Mouse (Mus musculus) adrenal gland, adult (tissue): ENCODE results near the gene Olfr389.

Source experiments
- DNase-seq, 2 experiments: peaks; one replicate each; pipeline ENCODE4 v3.0.0; 2022 to 2023; ENCODE audit warnings: low spot score in 1 of 2; ENCODE audit not compliant: inconsistent age in 2 of 2

The Olfr389 gene

DNA sequence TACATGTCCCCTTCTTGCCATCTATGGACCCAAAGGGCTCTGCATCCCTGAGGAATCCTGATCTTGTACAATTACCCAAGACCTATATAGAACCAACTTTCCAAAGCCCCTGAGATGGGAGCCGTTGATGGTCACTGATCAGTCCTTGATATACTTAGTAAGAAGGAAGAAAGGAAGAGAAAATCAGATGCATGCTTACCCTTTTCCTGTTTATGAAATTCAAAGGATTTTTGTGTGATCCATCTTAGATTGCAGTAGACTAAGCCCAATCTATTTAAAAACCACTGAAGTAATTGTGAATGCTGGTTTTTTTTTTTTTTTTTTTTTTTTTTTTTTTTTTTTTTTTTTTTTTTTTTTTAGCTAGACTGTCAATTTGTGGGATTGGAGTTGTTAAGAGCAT is at the start of gene Olfr389:
Gene Olfr389, minus strand, starts transcription at position 101 of the 400 bp plus-strand sequence.
- no peak for DNase-seq

DNA sequence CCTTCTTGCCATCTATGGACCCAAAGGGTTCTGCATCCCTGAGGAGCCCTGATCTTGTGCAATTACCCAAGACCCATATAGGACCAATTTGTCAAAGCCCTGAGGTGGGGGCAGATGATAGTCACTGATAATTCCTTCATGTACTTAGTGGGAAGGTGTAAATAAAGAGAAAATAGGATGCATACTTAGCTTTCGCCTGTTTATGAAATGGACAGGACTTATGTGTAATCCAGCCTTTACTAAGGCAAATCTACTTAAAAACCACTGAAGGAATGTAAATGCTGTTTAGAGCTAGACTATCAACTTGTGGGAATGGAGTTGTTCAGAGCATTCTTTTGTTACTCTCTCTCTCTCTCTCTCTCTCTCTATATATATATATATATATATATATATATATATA is 36.4 kb upstream of the Olfr389 start, which contains the start of gene Olfr392:
Gene Olfr392, minus strand, starts transcription at position 101 of the 400 bp plus-strand sequence.
- DNase-seq: no peak

GRCm38 (mm10) chr11:73802952-73803351 is 22.4 kb upstream of the Olfr389 start, which contains the start of gene Olfr391-ps:
Olfr391-ps (minus strand) TSS chr11:73803052.
- no peak for DNase-seq

GRCm38 (mm10) chr11:73782664-73783063 is 2.2 kb upstream of the Olfr389 start, which contains the start of gene Olfr390:
Olfr390 (plus strand) TSS chr11:73782964.
- no peak for DNase-seq

- DNase-seq: no peak
These were observed 21.4 kb downstream of the Olfr389 start for GRCm38 (mm10) chr11:73759115-73759514.
